Mouse (Mus musculus) layer of hippocampus, postnatal 10 days (tissue): Measurements from ENCODE around the gene Mertk. TPM values are rescaled to one million over a fixed set of nuclear protein-coding genes. Genes with fewer than 3 reads are reported as not detected.
"Not testable (repeated sequence)": the region's sequence is repeated elsewhere in the genome, so short reads cannot be mapped to it uniquely, and the experiment has no call there.

ENCODE experiments used
- DNase-seq, 2 experiments: peaks; one replicate each; pipeline ENCODE4 v3.0.0; 2021; ENCODE audit warnings: low spot score in 2 of 2
- long read RNA-seq: library from polyadenylated mRNA; stranded (forward); transcript quantifications from one replicate; pipeline ENCODE4 v2.0.0, GENCODE M21; 2023
- total RNA-seq, 2 experiments: library from RNA; stranded (reverse); gene quantifications; 2 replicates each; pipeline ENCODE4 v1.2.3; 2021

Gene Mertk
- total RNA-seq: 10 to 100 TPM; 16.1 to 21.9 TPM
- long read RNA-seq, full-length matches to known transcripts: 2 of 10 reads
- long read RNA-seq, partial matches to known transcripts: 3 of 10 reads
- long read RNA-seq, other reads (novel, unspliced or antisense): 5 of 10 reads

GRCm38 (mm10) chr2:128698693-128699181 is at the start of gene Mertk:
TSS of gene Mertk (plus strand) at chr2:128698956.
- DNase-seq: peak; percentile 73 to 80

GRCm38 (mm10) chr2:128680661-128681060 is 18.1 kb upstream of the Mertk start:
- no peak for DNase-seq

- DNase-seq: peak; percentile 85 to 89
Observed at GRCm38 (mm10) chr2:128686921-128687557, 11.7 kb upstream of the Mertk start, which contains the start of gene Anapc1. TSS of gene Anapc1 (minus strand) at chr2:128687391.

- DNase-seq: no peak
Observed at GRCm38 (mm10) chr2:128687558-128688120, 11.1 kb upstream of the Mertk start.

- DNase-seq: no peak
Observed at GRCm38 (mm10) chr2:128692336-128692735, 6.4 kb upstream of the Mertk start.

GRCm38 (mm10) chr2:128692771-128693170 is 6.0 kb upstream of the Mertk start:
- DNase-seq: no peak

GRCm38 (mm10) chr2:128693236-128693635 is 5.5 kb upstream of the Mertk start:
- DNase-seq: no peak

- not testable (repeated sequence) for DNase-seq
Observed at GRCm38 (mm10) chr2:128693828-128694227, 4.9 kb upstream of the Mertk start.

GRCm38 (mm10) chr2:128694548-128694947 is 4.2 kb upstream of the Mertk start:
- no peak for DNase-seq

- DNase-seq: no peak
Observed at GRCm38 (mm10) chr2:128696426-128696825, 2.3 kb upstream of the Mertk start.

- DNase-seq: no peak
Observed at GRCm38 (mm10) chr2:128697047-128697446, 1.7 kb upstream of the Mertk start.

- no peak for DNase-seq
Observed at GRCm38 (mm10) chr2:128697566-128697965, 1.2 kb upstream of the Mertk start.

- DNase-seq: peak; percentile 79 to 83
Observed at GRCm38 (mm10) chr2:128698140-128698692, 540 bp upstream of the Mertk start.

- DNase-seq: peak; percentile 32 to 34
Observed at GRCm38 (mm10) chr2:128699201-128699885, 587 bp downstream of the Mertk start.

GRCm38 (mm10) chr2:128704474-128704873 is 5.7 kb downstream of the Mertk start:
- DNase-seq: no peak

GRCm38 (mm10) chr2:128709264-128709663 is 10.5 kb downstream of the Mertk start:
- peak in 1 of 2 experiments; percentile 28 for DNase-seq

- DNase-seq: no peak
Observed at GRCm38 (mm10) chr2:128710609-128711008, 11.9 kb downstream of the Mertk start.

- no peak for DNase-seq
Observed at GRCm38 (mm10) chr2:128712940-128713339, 14.2 kb downstream of the Mertk start.

GRCm38 (mm10) chr2:128713548-128714003 is 14.8 kb downstream of the Mertk start:
- DNase-seq: peak; percentile 32 to 38

- no peak for DNase-seq
Observed at GRCm38 (mm10) chr2:128714724-128715241, 16.0 kb downstream of the Mertk start.

- DNase-seq: no peak
Observed at GRCm38 (mm10) chr2:128715979-128716378, 17.2 kb downstream of the Mertk start.
